Mouse (Mus musculus) C2C12 (cell line): ENCODE measurements around the gene Hmga2. TPM values are rescaled to one million over a fixed set of nuclear protein-coding genes. Genes with fewer than 3 reads are reported as not detected.

Experiments
- H3K27me3 ChIP-seq: one replicate; pipeline ENCODE4 v1.6.1; 2011; ENCODE audit not compliant: control insufficient read depth, insufficient read depth, insufficient read length
- H3K36me3 ChIP-seq: one replicate; pipeline ENCODE4 v1.6.1; 2011; ENCODE audit not compliant: control insufficient read depth, insufficient read depth
- H3K4me3 ChIP-seq: one replicate; pipeline ENCODE4 v1.5.1; 2011; ENCODE audit warnings: mild to moderate bottlenecking, control low read depth; ENCODE audit not compliant: poor library complexity, insufficient read depth, severe bottlenecking
- H3K79me2 ChIP-seq: one replicate; pipeline ENCODE4 v1.6.1; 2011; ENCODE audit not compliant: control insufficient read depth, insufficient read depth
- H3K79me3 ChIP-seq: one replicate; pipeline ENCODE4 v1.6.1; 2011; ENCODE audit warnings: low read depth, control low read depth
- H3ac ChIP-seq: one replicate; pipeline ENCODE3; 2011; ENCODE audit warnings: low read depth; ENCODE audit not compliant: control insufficient read depth, insufficient read length
- CEBPB ChIP-seq: IDR thresholded peaks from one replicate; pipeline ENCODE4 v1.6.1; 2011; ENCODE audit warnings: low read depth, mild to moderate bottlenecking, control low read depth, moderate library complexity
- CTCF ChIP-seq: IDR thresholded peaks from one replicate; pipeline ENCODE4 v1.5.1; 2011; ENCODE audit not compliant: control insufficient read depth, insufficient read depth, insufficient read length
- FOSL1 ChIP-seq: IDR thresholded peaks from one replicate; pipeline ENCODE4 v1.8.0; 2011; ENCODE audit warnings: mild to moderate bottlenecking, low read length; ENCODE audit not compliant: poor library complexity, insufficient read depth, severe bottlenecking
- MAX ChIP-seq: IDR thresholded peaks from one replicate; pipeline ENCODE4 v1.6.1; 2011; ENCODE audit warnings: mild to moderate bottlenecking, control low read depth
- MYOD1 ChIP-seq: IDR thresholded peaks from one replicate; pipeline ENCODE4 v1.6.1; 2011; ENCODE audit warnings: low read depth; ENCODE audit not compliant: control insufficient read depth, insufficient read length
- MYOG ChIP-seq: IDR thresholded peaks from one replicate; pipeline ENCODE4 v1.6.1; 2011; ENCODE audit not compliant: control insufficient read depth, insufficient read length; ENCODE audit errors: extremely low read depth
- USF1 ChIP-seq: IDR thresholded peaks from one replicate; pipeline ENCODE4 v1.6.1; 2011; ENCODE audit warnings: low read depth, mild to moderate bottlenecking, control low read depth, moderate library complexity
- polyA plus RNA-seq: library from polyadenylated mRNA; unstranded; fragments of >200 nt; fragmentation: generic; extraction: Trizol; gene quantifications from one replicate; pipeline ENCODE4 v1.2.1, GENCODE M21; 2012; ENCODE audit warnings: missing spikeins

Gene Hmga2
- polyA plus RNA-seq, 1 experiment = 59.9 TPM

DNA sequence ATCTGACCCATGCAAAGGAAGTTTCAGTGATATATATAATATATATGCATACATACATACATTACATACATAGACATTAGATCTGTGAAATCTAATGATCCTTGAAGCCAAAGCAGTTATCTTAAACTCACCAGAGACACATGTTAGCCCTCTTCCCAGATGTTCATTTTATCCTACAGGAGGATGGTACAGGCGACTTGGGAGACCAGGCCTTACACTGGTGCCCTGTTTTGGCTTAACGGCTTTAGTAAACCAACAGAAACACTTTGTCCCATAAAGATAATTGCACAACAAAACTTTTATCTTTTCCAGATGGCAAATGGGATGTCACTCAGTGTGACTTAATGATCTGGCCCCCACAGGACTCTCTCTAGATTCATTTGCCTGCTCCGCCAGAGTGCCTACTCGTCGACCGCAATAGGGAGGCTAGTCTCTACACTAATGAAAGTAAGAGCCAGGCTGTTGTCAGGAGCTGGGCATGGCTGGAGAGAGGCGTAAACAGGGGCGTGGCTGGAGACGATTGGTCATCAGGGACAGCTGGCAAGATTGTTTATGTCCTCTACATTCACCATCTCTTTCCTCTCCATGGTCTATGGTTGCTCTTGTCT is 31.7 kb downstream of the Hmga2 start:
- no peak overlapping the region for H3K4me3 ChIP-seq
- H3K79me2 ChIP-seq = peaks cover 98% of the 10 kb centered on the region
- peaks cover 83% of the 10 kb centered on the region for H3K36me3 ChIP-seq
- no peaks in the 10 kb centered on the region for H3K27me3 ChIP-seq
- TF ChIP-seq CEBPB = no peak
- TF ChIP-seq MYOD1 = no peak
- TF ChIP-seq FOSL1 = no peak
- TF ChIP-seq USF1 = no peak
- no peak for TF ChIP-seq MYOG
- TF ChIP-seq CTCF = no peak
- no peak for TF ChIP-seq MAX
- no peak overlapping the region for H3ac ChIP-seq
- peaks cover 59% of the 10 kb centered on the region for H3K79me3 ChIP-seq

DNA sequence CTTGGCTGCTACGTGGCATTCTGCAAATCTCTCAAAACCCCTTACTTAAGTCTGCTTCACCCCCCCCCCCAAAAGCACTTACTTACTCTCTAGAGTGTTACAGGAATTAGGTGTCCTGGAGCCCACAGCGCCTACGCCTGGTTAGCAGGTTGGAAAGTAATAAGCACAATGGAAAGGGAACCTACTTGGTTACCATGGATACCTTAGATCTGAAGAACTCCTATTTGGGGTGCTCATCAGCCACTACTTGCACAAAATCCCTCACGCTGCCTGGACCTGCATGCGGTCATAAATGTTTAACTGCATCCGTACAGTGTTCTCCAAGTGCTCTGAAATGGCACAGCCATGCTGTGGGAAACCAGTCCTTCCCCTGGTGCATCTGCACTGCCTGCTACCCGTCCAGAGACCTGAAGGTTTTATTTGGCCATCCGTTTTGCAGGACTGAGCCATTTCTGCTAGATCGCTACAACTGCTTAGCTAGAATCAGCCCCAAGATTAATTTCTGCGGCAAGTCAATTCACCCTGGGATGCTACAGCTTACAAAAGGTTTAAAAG is 32.4 kb downstream of the Hmga2 start:
- TF ChIP-seq MYOG (no peak), MAX (no peak)
- Histone ChIP-seq H3K36me3 (peaks cover 83% of the 10 kb centered on the region), H3K79me2 (peaks cover 98% of the 10 kb centered on the region), H3K4me3 (no peak overlapping the region), H3K27me3 (no peaks in the 10 kb centered on the region), H3K79me3 (peaks cover 64% of the 10 kb centered on the region), H3ac (no peak overlapping the region)

DNA sequence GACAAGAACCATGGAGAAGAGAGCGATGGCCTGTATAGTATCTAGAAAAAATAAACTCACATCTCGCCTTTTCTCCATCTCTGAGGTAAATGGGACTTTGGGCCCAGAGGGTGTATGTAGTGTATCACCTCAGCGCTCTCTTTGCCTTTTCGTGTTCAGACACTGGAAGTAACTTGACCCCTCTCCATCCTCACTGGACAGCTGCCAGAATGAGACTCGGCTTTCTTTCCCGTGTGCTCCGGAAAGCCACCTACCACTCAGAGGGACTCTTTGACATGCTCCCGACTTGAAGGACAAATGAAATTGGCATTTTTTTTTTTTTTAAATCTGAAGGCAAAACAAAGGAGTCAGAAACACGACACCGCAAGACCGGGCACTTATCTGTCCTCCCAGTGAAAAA is 35.0 kb downstream of the Hmga2 start:
- H3K79me2 ChIP-seq = peaks cover 100% of the 10 kb centered on the region
- H3K79me3 ChIP-seq = peaks cover 81% of the 10 kb centered on the region
- H3K4me3 ChIP-seq = no peak overlapping the region
- no peaks in the 10 kb centered on the region for H3K27me3 ChIP-seq
- TF ChIP-seq FOSL1 (no peak), CEBPB (no peak), CTCF (no peak), MYOD1 (no peak), USF1 (no peak)
- H3K36me3 ChIP-seq = peaks cover 100% of the 10 kb centered on the region
- no peak overlapping the region for H3ac ChIP-seq

DNA sequence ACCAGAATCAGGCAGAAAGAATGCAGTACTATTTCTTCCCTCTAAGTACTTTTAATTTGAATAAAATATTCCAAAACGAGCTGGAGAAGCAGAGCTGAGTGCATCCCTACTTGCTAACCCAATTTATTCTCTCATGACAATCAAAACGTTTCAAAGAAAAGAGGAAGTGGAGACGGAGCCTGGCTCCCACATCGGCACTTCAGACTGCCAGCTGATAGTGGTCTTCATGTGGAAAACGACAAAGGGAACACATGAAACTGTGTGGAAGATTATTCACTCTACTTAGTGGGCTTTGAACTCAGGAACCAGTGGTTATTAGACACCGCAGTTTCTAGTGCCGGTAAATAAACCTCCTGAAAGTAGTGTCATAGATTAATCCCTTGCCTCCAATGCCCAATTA is 41.8 kb downstream of the Hmga2 start:
- Histone ChIP-seq H3K27me3 (no peaks in the 10 kb centered on the region), H3K79me2 (peaks cover 99% of the 10 kb centered on the region), H3ac (no peak overlapping the region), H3K4me3 (no peak overlapping the region), H3K79me3 (peaks cover 68% of the 10 kb centered on the region), H3K36me3 (peaks cover 93% of the 10 kb centered on the region)
- TF ChIP-seq MYOG = no peak
- no peak for TF ChIP-seq MYOD1
- TF ChIP-seq USF1 = no peak
- no peak for TF ChIP-seq CTCF
- TF ChIP-seq MAX = no peak
- TF ChIP-seq CEBPB = no peak
- TF ChIP-seq FOSL1 = no peak

DNA sequence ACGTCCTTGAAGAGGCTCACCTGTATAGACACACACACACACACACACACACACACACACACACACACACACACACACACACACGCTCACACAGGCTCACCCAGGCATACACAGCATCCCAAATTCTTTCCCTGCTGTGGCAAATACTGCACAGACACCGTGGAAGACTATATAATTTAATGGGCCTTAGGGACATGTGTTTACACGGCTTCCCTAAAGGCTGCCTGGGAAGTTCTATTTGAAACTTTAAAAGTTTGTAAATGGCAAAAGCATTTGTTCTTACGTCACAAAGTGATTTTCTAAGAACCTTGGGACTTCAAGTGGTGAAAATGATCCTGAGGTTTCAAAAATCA is 42.8 kb downstream of the Hmga2 start:
- H3K79me2 ChIP-seq = peaks cover 99% of the 10 kb centered on the region
- H3K79me3 ChIP-seq = peaks cover 68% of the 10 kb centered on the region
- H3K27me3 ChIP-seq = no peaks in the 10 kb centered on the region
- TF ChIP-seq MYOG = no peak
- TF ChIP-seq CEBPB = no peak
- no peak for TF ChIP-seq CTCF
- TF ChIP-seq MYOD1 = no peak
- no peak for TF ChIP-seq FOSL1
- TF ChIP-seq MAX = no peak
- no peak for TF ChIP-seq USF1
- peaks cover 93% of the 10 kb centered on the region for H3K36me3 ChIP-seq
- no peak overlapping the region for H3ac ChIP-seq
- H3K4me3 ChIP-seq = no peak overlapping the region

DNA sequence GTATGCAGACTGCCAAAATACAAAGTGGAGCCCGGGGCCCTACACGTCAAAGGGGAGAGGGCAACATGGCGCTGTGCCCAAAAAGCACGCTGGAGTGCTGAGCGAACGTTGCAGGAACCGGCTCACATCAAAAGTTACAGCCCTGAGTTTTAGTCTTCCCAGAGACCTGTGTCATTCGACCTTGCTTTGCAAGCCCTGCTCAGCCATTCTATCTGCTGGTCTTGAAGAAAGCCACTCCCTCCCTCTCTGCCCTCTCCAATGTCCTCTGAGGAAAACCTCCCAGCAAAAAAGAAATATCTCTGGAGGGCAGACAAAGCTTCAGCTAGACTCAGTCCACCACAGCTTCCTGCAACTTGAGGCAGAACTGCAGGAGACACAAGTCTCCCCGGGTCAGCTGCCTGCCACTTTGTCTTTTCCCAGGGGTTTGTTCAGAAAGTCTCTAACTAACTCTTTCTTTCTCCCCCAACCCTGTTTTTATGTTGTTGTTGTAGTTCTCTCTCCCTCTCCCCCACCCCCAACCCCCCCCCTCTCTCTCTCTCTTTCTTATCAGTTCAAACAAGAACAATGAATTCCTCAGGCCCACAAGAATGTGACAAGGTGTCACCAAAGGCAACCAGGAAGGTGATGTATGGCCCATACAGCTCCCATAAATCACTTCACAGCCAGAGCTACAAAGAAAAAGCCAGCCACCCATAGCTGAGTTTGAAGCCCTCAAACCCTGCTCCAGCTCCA is 43.4 kb downstream of the Hmga2 start:
- TF ChIP-seq MYOD1 (no peak), CEBPB (no peak), FOSL1 (no peak), MAX (no peak), MYOG (no peak), USF1 (no peak), CTCF (no peak)
- H3K36me3 ChIP-seq = peaks cover 93% of the 10 kb centered on the region
- no peak overlapping the region for H3K4me3 ChIP-seq
- H3K79me3 ChIP-seq = peaks cover 68% of the 10 kb centered on the region
- H3ac ChIP-seq = no peak overlapping the region
- H3K79me2 ChIP-seq = peaks cover 99% of the 10 kb centered on the region
- H3K27me3 ChIP-seq = no peaks in the 10 kb centered on the region
